Mouse (Mus musculus): Measurements from ENCODE around the gene Pla2g3.

Gene Pla2g3

GRCm38 (mm10) chr11:3487952-3488570 is at the start of gene Pla2g3:
Gene Pla2g3, plus strand, starts transcription at chr11:3488284.
- WGBS, result 30% methylated on average over 11 of the region's 11 CpGs

GRCm38 (mm10) chr11:3442677-3443076 is 45.4 kb upstream of the Pla2g3 start:
- WGBS, result 59% methylated on average over 4 of the region's 4 CpGs

GRCm38 (mm10) chr11:3443091-3443490 is 45.0 kb upstream of the Pla2g3 start:
- WGBS, result 80% methylated on average over 2 of the region's 2 CpGs

- 86% methylated on average over 8 of the region's 8 CpGs for WGBS
These were observed 43.2 kb upstream of the Pla2g3 start for GRCm38 (mm10) chr11:3444875-3445274.

GRCm38 (mm10) chr11:3451701-3452163 is 36.4 kb upstream of the Pla2g3 start:
- under 1% methylated on average over 20 of the region's 20 CpGs for WGBS

- under 1% methylated on average over 45 of the region's 45 CpGs for WGBS
These were observed 35.9 kb upstream of the Pla2g3 start, which contains the start of gene Rnf185 for GRCm38 (mm10) chr11:3452167-3452639. Gene Rnf185, minus strand, starts transcription at chr11:3452363.

DNA sequence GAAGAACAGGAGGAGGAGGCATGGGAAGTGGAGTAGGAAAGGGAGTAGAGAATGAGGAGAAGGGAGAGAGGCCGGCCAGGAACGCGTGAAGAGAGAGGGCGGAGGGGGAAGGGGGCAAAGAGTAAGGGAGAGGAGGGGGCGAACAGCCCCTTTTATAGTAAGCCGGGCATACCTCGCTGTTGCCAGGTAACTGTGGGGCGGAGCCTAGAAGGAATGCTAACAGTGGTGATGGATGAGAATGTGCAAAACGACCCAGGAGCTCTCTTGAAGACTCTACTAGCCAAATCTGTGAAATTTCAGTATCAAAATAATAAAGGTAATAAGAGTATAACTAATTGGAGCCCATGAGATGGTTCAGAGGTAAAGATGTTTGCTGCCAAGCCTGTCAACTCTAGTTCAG is 35.3 kb upstream of the Pla2g3 start:
- 2% methylated on average over 9 of the region's 9 CpGs for WGBS

GRCm38 (mm10) chr11:3453467-3453866 is 34.6 kb upstream of the Pla2g3 start:
- WGBS, result 56% methylated on average over 6 of the region's 6 CpGs

DNA sequence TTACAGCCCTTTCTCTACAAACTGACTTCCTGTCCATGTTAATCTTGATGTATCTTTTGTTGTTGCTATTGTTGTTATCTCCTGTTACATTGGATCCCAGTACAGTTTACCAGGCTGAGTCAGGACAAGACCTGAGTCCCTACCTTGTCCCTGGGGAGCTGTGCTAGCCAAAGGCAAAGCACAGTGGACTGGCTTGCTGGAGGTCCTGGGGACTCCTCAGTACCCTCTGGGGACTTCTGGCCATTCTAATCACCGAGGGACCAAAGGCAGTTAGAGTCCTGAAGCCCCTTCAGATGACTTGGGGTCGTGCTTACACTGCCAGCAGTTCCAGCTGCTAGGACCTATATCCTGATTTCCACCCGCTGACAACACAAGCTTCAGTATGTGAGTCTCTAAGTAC is 33.6 kb upstream of the Pla2g3 start:
- 95% methylated on average over 3 of the region's 3 CpGs for WGBS

DNA sequence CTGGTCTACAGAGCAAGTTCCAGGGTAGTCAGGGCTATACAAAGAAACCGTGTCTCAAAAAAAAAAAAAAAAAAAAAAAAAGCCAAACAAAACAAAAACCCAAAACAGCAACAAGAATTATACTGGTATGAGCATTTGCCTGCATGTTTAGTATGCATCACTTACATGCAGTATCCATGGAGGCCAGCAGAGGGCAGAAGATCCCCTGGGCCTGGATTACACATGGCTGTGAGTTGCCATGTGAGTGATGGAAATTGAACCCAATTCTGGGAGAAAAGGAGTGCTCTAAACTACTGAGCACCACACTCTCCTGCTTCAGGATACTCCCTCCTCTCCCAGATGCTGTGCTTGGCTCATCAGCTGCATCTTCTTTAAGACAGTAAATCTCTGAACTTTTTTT is 31.7 kb upstream of the Pla2g3 start:
- WGBS, result 0% methylated on average over 1 of the region's 1 CpGs

- 87% methylated on average over 13 of the region's 13 CpGs for WGBS
These were observed 29.5 kb upstream of the Pla2g3 start for GRCm38 (mm10) chr11:3458428-3459104.

DNA sequence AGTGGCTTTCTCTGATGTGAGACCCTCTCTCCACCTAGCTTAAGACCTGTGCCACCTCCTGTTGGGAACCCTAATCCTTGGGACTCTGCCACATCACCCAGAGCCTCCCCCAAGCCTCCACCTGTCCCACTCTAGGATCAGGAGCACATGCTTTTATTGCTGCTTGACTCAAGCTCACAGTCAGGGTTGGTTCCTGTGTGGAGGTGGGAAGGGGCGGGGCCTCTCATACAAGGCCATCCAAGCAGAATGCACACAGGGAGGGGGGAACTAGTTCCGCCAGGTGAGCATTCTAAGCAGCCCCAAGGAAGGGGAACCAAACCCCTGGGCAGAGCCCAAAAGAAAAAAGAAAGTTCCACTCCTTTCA is 29.0 kb upstream of the Pla2g3 start:
- 87% methylated on average over 2 of the region's 2 CpGs for WGBS

GRCm38 (mm10) chr11:3462846-3463245 is 25.2 kb upstream of the Pla2g3 start:
- 87% methylated on average over 1 of the region's 1 CpGs for WGBS

DNA sequence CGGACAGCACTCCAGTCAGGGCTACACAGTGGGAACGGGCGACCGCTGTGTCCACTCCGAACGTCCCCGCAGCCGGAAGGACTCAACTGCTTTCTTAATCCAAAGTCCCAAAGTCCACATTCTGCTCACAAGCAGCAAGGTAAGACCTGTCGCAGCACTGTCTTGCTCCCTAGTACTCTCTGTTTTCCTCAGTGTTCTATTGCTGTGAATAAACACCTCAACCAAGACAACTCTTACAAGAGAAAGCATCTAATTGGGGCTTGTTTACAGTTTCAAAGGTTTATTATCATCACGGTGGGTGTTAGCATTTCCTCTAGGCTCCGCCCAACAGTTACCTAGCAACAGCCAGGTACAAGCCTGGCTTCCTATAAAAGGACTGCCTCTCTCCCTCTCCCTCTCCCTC is 16.6 kb upstream of the Pla2g3 start:
- WGBS, result 48% methylated on average over 11 of the region's 11 CpGs

GRCm38 (mm10) chr11:3472484-3472883 is 15.6 kb upstream of the Pla2g3 start:
- 55% methylated on average over 1 of the region's 1 CpGs for WGBS

DNA sequence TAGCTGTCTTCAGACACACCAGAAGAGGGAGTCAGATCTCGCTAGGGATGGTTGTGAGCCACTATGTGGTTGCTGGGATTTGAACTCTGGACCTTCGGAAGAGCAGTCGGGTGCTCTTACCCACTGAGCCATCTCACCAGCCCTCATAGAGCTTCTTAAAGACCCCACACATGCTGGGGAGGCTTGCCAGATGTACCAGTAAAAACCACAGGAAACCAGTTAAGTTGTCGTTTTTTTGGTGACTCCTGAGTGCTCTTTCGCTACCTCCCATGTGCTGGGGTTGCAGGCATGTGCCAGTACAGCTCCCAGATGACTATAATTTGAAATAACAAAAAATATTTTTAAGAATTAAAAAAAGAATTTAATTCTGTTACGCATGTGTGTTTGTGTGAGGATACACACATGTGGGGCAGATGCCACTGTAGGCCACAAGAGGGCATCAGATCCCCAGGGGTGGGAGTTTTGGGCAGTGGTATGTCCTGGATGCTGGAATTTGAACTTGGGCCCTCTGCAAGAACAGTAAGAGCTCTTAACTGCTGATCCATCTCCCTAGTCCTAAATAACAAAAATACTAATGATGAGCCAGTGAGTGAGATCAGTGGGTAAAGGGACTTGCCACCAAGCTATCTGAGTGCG is 13.5 kb upstream of the Pla2g3 start:
- 92% methylated on average over 7 of the region's 7 CpGs for WGBS

- WGBS, result 37% methylated on average over 11 of the region's 11 CpGs
These were observed 4.0 kb upstream of the Pla2g3 start for GRCm38 (mm10) chr11:3483980-3484642.

DNA sequence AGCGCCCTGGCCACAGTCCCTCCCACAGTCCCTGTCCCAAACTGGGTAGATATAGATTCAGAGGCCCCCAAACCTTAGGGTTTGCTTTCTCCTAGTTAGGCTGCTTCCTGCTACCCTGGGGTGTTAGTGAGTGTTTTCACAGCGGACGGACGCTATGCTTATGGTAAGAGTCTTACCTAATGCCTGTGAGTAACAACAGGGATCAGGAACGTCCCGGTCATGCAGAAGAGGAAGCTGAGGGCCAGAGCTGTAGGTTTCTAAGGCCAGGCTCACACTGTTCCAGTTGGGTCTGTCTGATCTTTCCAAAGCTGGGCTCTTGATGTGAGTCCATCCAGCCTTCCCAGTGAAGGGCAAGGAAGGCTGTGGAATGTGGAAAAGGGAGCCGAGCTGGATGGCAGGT is 1.7 kb upstream of the Pla2g3 start:
- 78% methylated on average over 7 of the region's 7 CpGs for WGBS

DNA sequence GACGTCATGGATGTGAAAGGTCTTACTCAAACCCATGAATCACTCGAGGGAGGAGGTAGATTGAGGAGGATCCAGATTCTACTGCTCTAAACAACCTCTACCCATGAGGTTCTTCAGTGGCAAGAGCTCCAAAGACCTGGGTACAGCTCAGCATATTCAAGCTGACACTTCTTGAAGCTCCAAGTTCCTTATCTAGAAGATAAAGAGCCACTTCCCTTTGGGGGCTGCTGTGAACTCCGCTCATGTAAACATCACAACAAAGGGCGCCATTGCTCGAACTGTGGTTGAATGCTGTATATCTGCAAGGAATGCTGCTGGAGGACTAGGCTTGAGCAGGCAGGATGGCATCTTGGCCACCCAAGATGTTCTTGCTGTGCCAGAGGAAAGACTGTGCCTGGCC is 952 bp downstream of the Pla2g3 start:
- WGBS, result 89% methylated on average over 5 of the region's 5 CpGs

- WGBS, result 86% methylated on average over 4 of the region's 4 CpGs
These were observed 4.7 kb downstream of the Pla2g3 start for GRCm38 (mm10) chr11:3492748-3493147.

- WGBS, result 77% methylated on average over 17 of the region's 17 CpGs
These were observed 6.8 kb downstream of the Pla2g3 start for GRCm38 (mm10) chr11:3494857-3495256.

DNA sequence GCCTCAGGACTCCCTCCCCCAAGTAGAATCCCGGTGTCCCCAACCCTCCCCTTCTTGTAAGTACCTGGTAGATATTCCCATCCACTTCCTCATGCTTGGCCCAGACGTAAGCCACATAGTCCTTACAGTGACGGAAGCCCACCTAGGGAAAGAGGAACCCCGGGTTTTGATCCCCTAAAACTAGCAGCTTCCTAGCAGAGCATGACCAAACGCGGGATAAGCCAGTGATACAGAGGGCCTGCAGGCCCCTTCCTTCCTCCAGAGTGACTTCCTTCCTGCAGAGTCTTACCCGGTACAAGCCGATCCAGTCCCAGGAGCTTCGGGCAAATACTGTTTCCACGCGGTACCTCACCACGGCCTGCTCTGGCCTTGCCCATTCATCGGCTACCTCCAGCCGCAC is 7.4 kb downstream of the Pla2g3 start:
- WGBS, result 85% methylated on average over 14 of the region's 14 CpGs
